Mouse (Mus musculus): Measurements from ENCODE around the gene Spcs1. TPM values are rescaled to one million over a fixed set of nuclear protein-coding genes. Genes with fewer than 3 reads are reported as not detected.

Gene Spcs1
- polyA plus RNA-seq, 1 experiment: 465 TPM

GRCm38 (mm10) chr14:30959031-30959430 lies 42.4 kb downstream of the Spcs1 start:
- Histone ChIP-seq H3K4me3 (ENCODE audit: insufficient read depth, low read length) (no peak overlapping the region), H3K27ac (ENCODE audit: insufficient read depth, low read length) (no peak overlapping the region), H3K4me1 (ENCODE audit: control insufficient read depth, insufficient read depth, low read length) (no peaks in the 10 kb centered on the region)
- no peak for TF ChIP-seq POLR2A (IDR thresholded peaks at IDR 0.05; ENCODE audit: low read depth, low read length)
- TF ChIP-seq CTCF (IDR thresholded peaks at IDR 0.05; ENCODE audit: borderline replicate concordance, insufficient read depth, low read length): no peak

- H3K4me3 ChIP-seq (ENCODE audit: insufficient read depth, low read length): no peak overlapping the region
- TF ChIP-seq POLR2A (IDR thresholded peaks at IDR 0.05; ENCODE audit: low read depth, low read length) (no peak), CTCF (IDR thresholded peaks at IDR 0.05; ENCODE audit: borderline replicate concordance, insufficient read depth, low read length) (no peak)
Observed at GRCm38 (mm10) chr14:30958517-30958916, 43.0 kb downstream of the Spcs1 start.

GRCm38 (mm10) chr14:30951154-30951825 lies 50.2 kb downstream of the Spcs1 start, which contains the start of gene Nek4:
TSS of gene Nek4 (plus strand) at chr14:30951377.
- Histone ChIP-seq H3K4me3 (ENCODE audit: insufficient read depth, low read length) (peak within 1 kb of the TSS; percentile 80), H3K4me1 (ENCODE audit: control insufficient read depth, insufficient read depth, low read length) (peaks cover 6% of the 10 kb centered on the region; the same call in 1 of the 2 replicates), H3K27ac (ENCODE audit: insufficient read depth, low read length) (peak within 1 kb of the TSS; percentile 39; the same call in 1 of the 2 replicates)
- TF ChIP-seq POLR2A (IDR thresholded peaks at IDR 0.05; ENCODE audit: low read depth, low read length) (peak; percentile 69), CTCF (IDR thresholded peaks at IDR 0.05; ENCODE audit: borderline replicate concordance, insufficient read depth, low read length) (no peak)

More at GRCm38 (mm10) chr14:30958517-30958916, 43.0 kb downstream of the Spcs1 start:
- H3K27ac ChIP-seq (ENCODE audit: insufficient read depth, low read length): no peak overlapping the region
- H3K4me1 ChIP-seq (ENCODE audit: control insufficient read depth, insufficient read depth, low read length): no peaks in the 10 kb centered on the region

- Histone ChIP-seq H3K4me1 (ENCODE audit: control insufficient read depth, insufficient read depth, low read length) (peaks cover 6% of the 10 kb centered on the region; the same call in 1 of the 2 replicates), H3K4me3 (ENCODE audit: insufficient read depth, low read length) (no peak overlapping the region), H3K27ac (ENCODE audit: insufficient read depth, low read length) (no peak overlapping the region)
- TF ChIP-seq CTCF (IDR thresholded peaks at IDR 0.05; ENCODE audit: borderline replicate concordance, insufficient read depth, low read length) (no peak), POLR2A (IDR thresholded peaks at IDR 0.05; ENCODE audit: low read depth, low read length) (no peak)
Observed at GRCm38 (mm10) chr14:30949986-30950385, 51.5 kb downstream of the Spcs1 start.

Other genes starting within 250 kb of the Spcs1 start
- gene Tmem110, start 176.1 kb downstream of the Spcs1 start, polyA plus RNA-seq (2011; ENCODE audit: insufficient read length, low read depth, missing spikeins): 17.4 and 24.8 TPM in 2 replicates
- gene Mustn1, start 122.5 kb downstream of the Spcs1 start, polyA plus RNA-seq (2011; ENCODE audit: insufficient read length, low read depth, missing spikeins): 2.9 and 4.9 TPM in 2 replicates
- 0.13 TPM in 1 of 2 replicates, not detected in the other for gene Itih4, start 115.2 kb downstream of the Spcs1 start, polyA plus RNA-seq (2011; ENCODE audit: insufficient read length, low read depth, missing spikeins)
- not detected in 2 replicates for gene Itih3, start 77.9 kb downstream of the Spcs1 start, polyA plus RNA-seq (2011; ENCODE audit: insufficient read length, low read depth, missing spikeins)
- not detected in 2 replicates for gene Itih1, start 58.4 kb downstream of the Spcs1 start, polyA plus RNA-seq (2011; ENCODE audit: insufficient read length, low read depth, missing spikeins)
- gene Nek4, start 50.3 kb downstream of the Spcs1 start, polyA plus RNA-seq (2011; ENCODE audit: insufficient read length, low read depth, missing spikeins): 7.5 and 9.6 TPM in 2 replicates
- gene Glt8d1, start 272 bp downstream of the Spcs1 start, polyA plus RNA-seq (2011; ENCODE audit: insufficient read length, low read depth, missing spikeins): 64.2 and 76.1 TPM in 2 replicates
- gene Pbrm1, start 17.5 kb upstream of the Spcs1 start, polyA plus RNA-seq (2011; ENCODE audit: insufficient read length, low read depth, missing spikeins): 83.9 and 99.0 TPM in 2 replicates
- 151 and 168 TPM in 2 replicates for gene Gnl3, start 17.5 kb upstream of the Spcs1 start, polyA plus RNA-seq (2011; ENCODE audit: insufficient read length, low read depth, missing spikeins)
- gene Smim4, start 127.3 kb upstream of the Spcs1 start, polyA plus RNA-seq (2011; ENCODE audit: insufficient read length, low read depth, missing spikeins): 30.6 and 33.4 TPM in 2 replicates
- gene Nt5dc2, start 129.4 kb upstream of the Spcs1 start, polyA plus RNA-seq (2011; ENCODE audit: insufficient read length, low read depth, missing spikeins): 86.1 and 119 TPM in 2 replicates
- gene Stab1, start 167.0 kb upstream of the Spcs1 start, polyA plus RNA-seq (2011; ENCODE audit: insufficient read length, low read depth, missing spikeins): 1.7 and 7.3 TPM in 2 replicates
- 2.4 and 3.0 TPM in 2 replicates for gene Tnnc1, start 206.6 kb upstream of the Spcs1 start, polyA plus RNA-seq (2011; ENCODE audit: insufficient read length, low read depth, missing spikeins)
- gene Nisch, start 215.3 kb upstream of the Spcs1 start, polyA plus RNA-seq (2011; ENCODE audit: insufficient read length, low read depth, missing spikeins): 457 and 524 TPM in 2 replicates
- gene Sema3g, start 216.2 kb upstream of the Spcs1 start, polyA plus RNA-seq (2011; ENCODE audit: insufficient read length, low read depth, missing spikeins): 0.25 and 0.90 TPM in 2 replicates
- gene Phf7, start 249.6 kb upstream of the Spcs1 start, polyA plus RNA-seq (2011; ENCODE audit: insufficient read length, low read depth, missing spikeins): 5.9 and 6.5 TPM in 2 replicates
- gene Bap1, start 249.8 kb upstream of the Spcs1 start, polyA plus RNA-seq (2011; ENCODE audit: insufficient read length, low read depth, missing spikeins): 26.3 and 37.4 TPM in 2 replicates